8 mouse cellular contexts compared by ENCODE assay signal in the genomic region with DNA sequence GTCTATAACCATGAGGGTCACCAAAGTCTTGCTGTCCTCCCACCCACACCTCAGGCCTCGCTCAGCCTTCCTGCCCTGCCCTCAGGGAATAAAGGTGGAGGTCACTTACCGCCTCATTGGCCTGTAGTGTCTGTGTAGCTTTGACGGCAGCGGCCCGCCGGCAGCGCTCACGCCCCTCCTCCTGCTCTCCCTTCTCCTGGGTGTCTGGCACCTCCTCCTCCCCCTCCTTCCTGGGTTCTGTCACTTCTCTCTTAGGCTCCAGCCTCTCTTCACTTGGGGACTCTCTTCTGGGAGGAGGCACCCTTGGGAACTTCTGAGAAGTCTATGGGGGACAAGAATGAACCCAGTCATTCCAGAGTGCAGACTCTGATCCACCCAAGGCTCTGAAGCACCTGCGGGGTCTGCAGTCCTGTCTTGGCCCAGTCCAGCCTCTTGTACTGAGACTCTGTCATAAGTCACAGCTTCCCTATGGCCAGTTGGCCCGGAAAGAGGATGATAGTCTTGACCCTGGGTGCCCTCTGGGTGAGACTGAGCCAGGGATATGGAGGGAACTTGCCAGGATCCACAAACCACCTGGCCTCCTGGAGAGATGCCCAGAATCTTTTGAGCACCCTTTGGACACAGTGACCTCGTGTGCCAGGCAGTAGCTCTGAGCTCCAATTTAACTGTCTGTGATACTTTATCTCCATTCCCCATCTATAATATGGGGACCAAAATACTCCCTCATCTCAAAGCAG. TPM values are rescaled to one million over a fixed set of nuclear protein-coding genes. Genes with fewer than 3 reads are reported as not detected.
A peak's percentile ranks its signal among the peaks of the same experiment; 100 is the strongest.
DNase-seq lines count a peak whose midpoint lies in the region; ATAC-seq and TF ChIP-seq lines count a peak whose summit lies in the region.

No protein-coding gene starts in this region.

- no peak overlapping the region for H3K9ac ChIP-seq in hindbrain, embryonic 16.5 days (ENCODE audit: low read depth, low read length)
- H3K9ac ChIP-seq in hindbrain, embryonic 12.5 days, result no peak overlapping the region
- H3K9ac ChIP-seq in heart, adult 2 months (ENCODE audit: low read depth, low read length), result no peak overlapping the region
- no peak overlapping the region for H3K9ac ChIP-seq in lung, embryonic 15.5 days

- TF ChIP-seq EP300 in heart, adult 2 months (IDR thresholded peaks at IDR 0.05; ENCODE audit: insufficient read depth, low read depth, low read length), result 0 out of 2 replicates have a peak, but pooled peaks have one; percentile 63

- no peaks in the 10 kb centered on the region for H3K9me3 ChIP-seq in hindbrain, embryonic 16.5 days (ENCODE audit: control insufficient read depth, low read length)
- no peaks in the 10 kb centered on the region for H3K9me3 ChIP-seq in hindbrain, embryonic 12.5 days (replicated peaks)
- no peaks in the 10 kb centered on the region for H3K9me3 ChIP-seq in lung, embryonic 15.5 days

- no peaks in the 10 kb centered on the region for H3K79me2 ChIP-seq in heart, adult 2 months (replicated peaks; ENCODE audit: control insufficient read depth, insufficient read depth, low read length)

- no peak overlapping the region for H3K27ac ChIP-seq in hindbrain, embryonic 16.5 days (ENCODE audit: low read depth, low read length)
- H3K27ac ChIP-seq in hindbrain, embryonic 12.5 days, result no peak overlapping the region
- H3K27ac ChIP-seq in heart, adult 2 months, result peak overlapping the region; percentile 58
- H3K27ac ChIP-seq in lung, embryonic 15.5 days, result no peak overlapping the region

- no peak overlapping the region for H3K4me2 ChIP-seq in hindbrain, embryonic 16.5 days (ENCODE audit: low read length)
- H3K4me2 ChIP-seq in hindbrain, embryonic 12.5 days (replicated peaks), result no peak overlapping the region
- no peak overlapping the region for H3K4me2 ChIP-seq in lung, embryonic 15.5 days

- no peak overlapping the region for H3K4me3 ChIP-seq in hindbrain, embryonic 16.5 days (ENCODE audit: low read length)
- H3K4me3 ChIP-seq in hindbrain, embryonic 12.5 days, result no peak overlapping the region
- H3K4me3 ChIP-seq in heart, adult 2 months, result no peak overlapping the region
- H3K4me3 ChIP-seq in lung, embryonic 15.5 days, result no peak overlapping the region

- no peaks in the 10 kb centered on the region for H3K27me3 ChIP-seq in hindbrain, embryonic 16.5 days (replicated peaks; ENCODE audit: control insufficient read depth, insufficient read depth, low read length)
- H3K27me3 ChIP-seq in hindbrain, embryonic 12.5 days, result no peaks in the 10 kb centered on the region
- H3K27me3 ChIP-seq in heart, adult 2 months (ENCODE audit: control insufficient read depth, insufficient read depth, low read length), result no peaks in the 10 kb centered on the region
- no peaks in the 10 kb centered on the region for H3K27me3 ChIP-seq in lung, embryonic 15.5 days

- no peak for TF ChIP-seq POLR2A in heart, adult 2 months (IDR thresholded peaks at IDR 0.05; ENCODE audit: insufficient read depth, low read depth, low read length)

- intact Hi-C loops in heart, adult 2 months (cut with DNase I), result no loop called here

- peaks cover 18% of the 10 kb centered on the region for H3K36me3 ChIP-seq in hindbrain, embryonic 16.5 days (ENCODE audit: control insufficient read depth, insufficient read depth, low read length)
- peaks cover 72% of the 10 kb centered on the region for H3K36me3 ChIP-seq in hindbrain, embryonic 12.5 days
- H3K36me3 ChIP-seq in heart, adult 2 months (ENCODE audit: control insufficient read depth, insufficient read depth, low read length), result peaks cover 3% of the 10 kb centered on the region; the same call in 1 of the 2 replicates
- H3K36me3 ChIP-seq in lung, embryonic 15.5 days, result peaks cover 78% of the 10 kb centered on the region

- no peaks in the 10 kb centered on the region; the same call in 1 of the 2 replicates for H3K4me1 ChIP-seq in hindbrain, embryonic 16.5 days (ENCODE audit: control insufficient read depth, insufficient read depth, low read depth, low read length)
- peaks cover 15% of the 10 kb centered on the region for H3K4me1 ChIP-seq in hindbrain, embryonic 12.5 days
- peaks cover 1% of the 10 kb centered on the region; the same call in 1 of the 2 replicates for H3K4me1 ChIP-seq in heart, adult 2 months (ENCODE audit: control insufficient read depth, insufficient read depth, low read length)
- peaks cover 9% of the 10 kb centered on the region; the same call in 1 of the 2 replicates for H3K4me1 ChIP-seq in lung, embryonic 15.5 days

- peak; percentile 45; the same call in 1 of the 2 replicates for ATAC-seq in hindbrain, embryonic 16.5 days
- ATAC-seq in hindbrain, embryonic 12.5 days (ENCODE audit: low FRiP score), result no peak
- ATAC-seq in cerebellum, adult (ENCODE audit: insufficient number of reproducible peaks, low FRiP score, low TSS enrichment), result peak; percentile 87
- ATAC-seq in lung, embryonic 15.5 days (ENCODE audit: borderline replicate concordance, extremely low read depth, low FRiP score, low TSS enrichment), result peak; percentile 50; the same call in 1 of the 2 replicates
- no peak for ATAC-seq in megakaryocyte, adult 5-6 weeks (ENCODE audit: poor library complexity, severe bottlenecking)

- WGBS in hindbrain, embryonic 16.5 days, result 74% methylated on average over 11 of the region's 11 CpGs
- 70% methylated on average over 11 of the region's 11 CpGs for WGBS in hindbrain, embryonic 12.5 days
- WGBS in heart, adult 2 months, result 41% methylated on average over 11 of the region's 11 CpGs
- WGBS in lung, embryonic 15.5 days, result 44% methylated on average over 11 of the region's 11 CpGs

- TF ChIP-seq CTCF in heart, adult 2 months (IDR thresholded peaks at IDR 0.05), result no peak

- DNase-seq in heart, adult 2 months, result peak; percentile 65 to 78
- no peak for DNase-seq in right cerebral cortex, postnatal 4 days
- no peak for DNase-seq in thymus, postnatal 10 days (ENCODE audit: low spot score in 2 of 2)

RNA-seq across cellular contexts. Expression of gene Pnma1, which starts 6.7 kb away (rescaled TPM):
- polyA plus RNA-seq in hindbrain, embryonic 16.5 days (2015; fragmentation: Nextera tagmentation; extraction: Ambion mirVana), result 4.7 and 4.8 TPM in 2 replicates
- 3.8 and 4.2 TPM in 2 replicates for polyA plus RNA-seq in hindbrain, embryonic 12.5 days (2016; fragmentation: Nextera tagmentation; extraction: Ambion mirVana)
- under 1 TPM; 0.10 to 0.20 TPM for total RNA-seq in heart, adult 2 months (2021)
- 0.04 and 0.06 TPM in 2 replicates for polyA plus RNA-seq in heart, adult 2 months (2012; rRNA removed)
- polyA plus RNA-seq in lung, embryonic 15.5 days (2015; fragmentation: Nextera tagmentation; extraction: Ambion mirVana), result 1.8 TPM in 2 replicates
- total RNA-seq in megakaryocyte, adult 5-6 weeks (2015), result 0.32 and 0.65 TPM in 2 replicates
- total RNA-seq in megakaryocyte, adult 5-6 weeks (2017), result 0.16 and 0.73 TPM in 2 replicates

RNA-seq across cellular contexts. Expression of gene Dnal1, which starts 40.8 kb away (rescaled TPM):
- polyA plus RNA-seq in hindbrain, embryonic 16.5 days (2015; fragmentation: Nextera tagmentation; extraction: Ambion mirVana), result 7.6 and 7.7 TPM in 2 replicates
- 8.7 and 11.2 TPM in 2 replicates for polyA plus RNA-seq in hindbrain, embryonic 12.5 days (2016; fragmentation: Nextera tagmentation; extraction: Ambion mirVana)
- 1 to 10 TPM; 6.9 to 7.9 TPM for total RNA-seq in heart, adult 2 months (2021)
- 3.4 and 5.4 TPM in 2 replicates for polyA plus RNA-seq in heart, adult 2 months (2012; rRNA removed)
- 4.8 and 6.1 TPM in 2 replicates for polyA plus RNA-seq in lung, embryonic 15.5 days (2015; fragmentation: Nextera tagmentation; extraction: Ambion mirVana)
- total RNA-seq in megakaryocyte, adult 5-6 weeks (2015), result 0.33 and 0.62 TPM in 2 replicates
- total RNA-seq in megakaryocyte, adult 5-6 weeks (2017), result not detected in 2 replicates

RNA-seq across cellular contexts. Expression of gene Acot6, which starts 54.5 kb away (rescaled TPM):
- 1.3 and 1.5 TPM in 2 replicates for polyA plus RNA-seq in hindbrain, embryonic 16.5 days (2015; fragmentation: Nextera tagmentation; extraction: Ambion mirVana)
- polyA plus RNA-seq in hindbrain, embryonic 12.5 days (2016; fragmentation: Nextera tagmentation; extraction: Ambion mirVana), result 1.0 and 1.3 TPM in 2 replicates
- 1 to 10 TPM; 2.2 TPM for total RNA-seq in heart, adult 2 months (2021)
- polyA plus RNA-seq in heart, adult 2 months (2012; rRNA removed), result 1.5 and 2.6 TPM in 2 replicates
- polyA plus RNA-seq in lung, embryonic 15.5 days (2015; fragmentation: Nextera tagmentation; extraction: Ambion mirVana), result 1.6 TPM in 2 replicates
- total RNA-seq in megakaryocyte, adult 5-6 weeks (2015), result 0.27 and 0.67 TPM in 2 replicates
- total RNA-seq in megakaryocyte, adult 5-6 weeks (2017), result 0.22 TPM in 1 of 2 replicates, not detected in the other

Comparison
In these comparisons a context has a peak if more than half of its experiments do, and no peak if none do; other contexts are left out.
1. ATAC-seq: peak in hindbrain, embryonic 16.5 days (single experiment), cerebellum, adult (single experiment) and lung, embryonic 15.5 days (single experiment); none in hindbrain, embryonic 12.5 days (single experiment) and megakaryocyte, adult 5-6 weeks (single experiment).
2. DNase-seq: peak in heart, adult 2 months (2 of 2); none in right cerebral cortex, postnatal 4 days (single experiment) and thymus, postnatal 10 days (0 of 2).